Mouse (Mus musculus) layer of hippocampus, adult 2 months (tissue): ENCODE measurements around the gene Smg9. TPM values are rescaled to one million over a fixed set of nuclear protein-coding genes. Genes with fewer than 3 reads are reported as not detected.

Experiments
- DNase-seq, 2 experiments: peaks; one replicate each; pipeline ENCODE4 v3.0.0; 2022; ENCODE audit warnings: low spot score in 2 of 2
- H3K27ac ChIP-seq: fragments of 200-600 bp; 2 replicates; pipeline ENCODE4 v1.8.1; 2022
- H3K4me3 ChIP-seq: fragments of 200-600 bp; 2 replicates; pipeline ENCODE4 v1.8.1; 2022; ENCODE audit warnings: mild to moderate bottlenecking
- CTCF ChIP-seq: fragments of 200-600 bp; conservative IDR thresholded peaks from 2 replicates; pipeline ENCODE4 v1.8.1; 2022; ENCODE audit warnings: antibody characterized with exemption, mild to moderate bottlenecking, moderate library complexity
- total RNA-seq, 2 experiments: library from RNA; stranded (reverse); gene quantifications; 2 replicates each; pipeline ENCODE4 v1.2.3; 2021

Smg9 gene
- total RNA-seq, 2 experiments from 2014 or later, result 34.6 to 43.6 TPM

DNA sequence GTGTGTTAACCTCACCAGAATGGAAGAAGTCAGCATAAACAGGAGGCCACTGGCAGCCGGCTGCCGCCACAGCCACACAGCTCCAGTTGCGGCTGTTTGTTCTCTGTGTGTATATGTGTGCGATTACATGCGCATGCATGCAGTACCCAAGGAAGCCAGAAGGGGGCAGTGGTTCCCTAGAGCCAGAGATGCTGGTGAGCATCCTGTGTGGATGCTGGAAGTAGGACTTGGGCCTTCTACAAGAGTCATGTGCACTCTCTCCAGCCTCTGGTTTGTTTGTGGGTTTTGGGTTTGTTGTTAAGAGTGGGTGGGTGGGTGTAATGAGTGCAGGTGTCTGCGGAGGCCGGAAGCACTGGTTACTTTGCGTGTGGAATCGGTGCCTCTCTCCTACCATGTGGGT, 3.4 kb downstream of the Smg9 start:
- peak; percentile 67 for TF ChIP-seq CTCF
- H3K4me3 ChIP-seq, result no peak overlapping the region
- H3K27ac ChIP-seq, result no peak overlapping the region
- DNase-seq, result no peak

DNA sequence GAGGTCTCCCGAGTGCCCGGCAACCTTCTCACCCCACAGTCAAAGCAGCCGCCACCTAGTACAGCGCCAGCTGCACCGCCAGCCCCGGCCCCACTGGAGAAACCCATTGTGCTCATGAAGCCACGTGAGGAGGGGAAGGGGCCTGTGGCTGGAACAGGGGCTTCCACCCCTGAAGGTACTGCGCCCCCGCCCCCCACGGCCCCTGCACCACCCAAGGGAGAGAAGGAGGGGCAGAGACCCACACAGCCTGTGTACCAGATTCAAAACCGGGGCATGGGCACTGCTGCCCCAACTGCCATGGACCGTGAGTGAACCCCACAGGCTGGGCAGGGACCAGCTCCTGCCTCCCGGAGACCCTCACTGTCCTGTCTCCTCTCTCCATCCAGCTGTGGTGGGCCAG, 6.2 kb downstream of the Smg9 start:
- TF ChIP-seq CTCF, result no peak
- DNase-seq, result no peak
- no peak overlapping the region for H3K4me3 ChIP-seq
- no peak overlapping the region for H3K27ac ChIP-seq

DNA sequence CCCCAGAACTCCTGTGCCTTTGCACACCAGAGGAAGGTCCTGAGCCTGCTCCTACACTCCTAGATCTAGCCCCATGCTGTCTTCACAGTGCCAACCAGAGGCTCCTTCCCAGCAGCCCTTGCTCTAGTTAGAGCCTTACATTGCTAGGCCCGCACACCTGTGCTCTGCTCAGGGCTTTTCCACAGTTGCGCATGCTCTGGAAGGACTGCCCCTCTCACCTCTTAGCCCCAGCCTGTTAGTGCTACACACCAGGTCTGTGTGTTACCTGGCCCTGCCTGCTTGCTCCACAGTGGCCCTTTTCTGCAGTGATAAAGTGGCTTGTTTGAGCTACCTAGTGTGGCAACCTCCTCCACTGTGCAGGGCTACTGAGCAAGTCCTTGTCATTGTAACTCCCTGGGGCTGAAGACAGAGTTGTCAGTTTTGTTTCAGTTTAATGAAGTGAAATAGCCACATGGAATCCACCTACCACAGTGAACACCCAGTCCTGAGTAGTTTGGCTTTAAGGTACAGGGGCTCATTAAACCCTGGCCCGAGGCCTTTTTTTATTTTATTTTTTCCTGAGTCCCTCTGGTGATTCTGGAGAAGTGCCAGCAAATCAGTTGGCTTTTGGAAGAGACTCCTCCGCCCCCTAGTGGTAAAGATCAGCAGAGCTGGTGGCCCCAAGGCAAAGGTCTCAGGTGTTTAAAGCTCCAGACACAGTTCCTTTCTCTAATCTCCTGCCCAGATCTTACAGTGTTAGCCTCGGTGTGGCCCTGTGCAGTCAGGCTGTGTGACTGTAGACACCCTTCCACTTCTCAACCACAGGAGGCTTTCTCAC, 7.3 kb downstream of the Smg9 start:
- Histone ChIP-seq H3K27ac (no peak overlapping the region), H3K4me3 (no peak overlapping the region)
- peak; percentile 46 to 70 for DNase-seq
- TF ChIP-seq CTCF, result peak; percentile 88

DNA sequence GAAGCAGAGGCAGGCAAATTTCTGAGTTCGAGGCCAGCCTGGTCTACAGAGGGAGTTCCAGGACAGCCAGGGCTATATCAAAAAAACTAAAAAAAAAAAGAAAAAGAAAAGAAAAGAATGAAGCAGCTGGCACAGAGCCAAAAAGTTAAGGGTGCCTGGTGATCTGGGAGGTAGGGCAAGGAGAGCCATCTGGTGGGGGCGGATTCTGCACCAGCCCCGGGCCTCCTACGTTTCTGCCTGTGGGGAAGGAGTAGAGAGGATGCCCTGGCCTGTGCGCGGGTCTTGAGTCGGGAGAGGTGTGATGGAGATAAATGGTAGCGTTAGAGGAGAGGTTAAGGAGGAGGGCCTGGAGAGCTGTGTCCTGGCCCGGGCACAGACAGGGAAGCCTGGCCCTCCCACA, 8.8 kb downstream of the Smg9 start:
- H3K4me3 ChIP-seq, result no peak overlapping the region
- no peak for DNase-seq
- TF ChIP-seq CTCF, result no peak
- no peak overlapping the region for H3K27ac ChIP-seq

DNA sequence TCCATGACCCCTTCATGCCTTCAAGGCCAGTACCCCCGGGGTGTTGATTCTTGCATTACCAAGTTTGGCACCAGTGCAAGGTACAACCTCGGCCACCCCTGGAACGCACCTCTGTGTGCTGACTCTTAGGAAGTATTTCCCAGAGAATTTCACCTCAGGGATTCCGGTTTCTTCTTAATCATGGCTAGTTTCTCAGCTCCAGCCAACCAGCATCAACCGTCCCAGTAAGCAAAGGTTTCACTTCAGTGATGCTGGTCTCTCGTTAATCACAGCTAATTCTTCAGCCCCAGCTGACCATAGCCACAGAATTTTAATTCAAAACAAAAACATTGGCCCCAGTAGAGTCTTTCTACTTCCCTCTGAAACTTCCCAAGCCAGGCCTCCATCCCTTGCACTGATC, 10.7 kb downstream of the Smg9 start:
- TF ChIP-seq CTCF, result no peak
- DNase-seq, result no peak
- no peak overlapping the region for H3K4me3 ChIP-seq

DNA sequence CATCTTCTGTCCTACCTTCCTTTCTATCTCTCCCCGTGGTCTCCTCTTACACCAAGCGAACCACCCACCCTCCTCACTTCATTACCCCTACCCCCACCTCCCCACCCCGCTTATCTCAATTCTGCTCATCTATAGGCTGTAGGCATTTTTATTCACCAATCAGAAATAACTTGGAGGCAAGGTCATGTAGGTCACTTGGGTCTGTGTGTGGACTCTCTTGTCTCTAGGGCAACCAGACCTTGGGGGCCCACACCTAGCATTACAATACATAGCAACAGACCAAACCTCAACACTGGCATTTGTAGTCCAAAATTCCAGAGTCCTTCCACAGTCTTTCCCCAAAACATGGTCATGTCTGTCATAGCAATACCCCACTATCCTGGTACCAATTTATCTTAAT, 11.4 kb downstream of the Smg9 start:
- no peak for DNase-seq
- H3K27ac ChIP-seq, result no peak overlapping the region
- TF ChIP-seq CTCF, result no peak
- no peak overlapping the region for H3K4me3 ChIP-seq

More for the DNA sequence above, 10.7 kb downstream of the Smg9 start:
- no peak overlapping the region for H3K27ac ChIP-seq

DNA sequence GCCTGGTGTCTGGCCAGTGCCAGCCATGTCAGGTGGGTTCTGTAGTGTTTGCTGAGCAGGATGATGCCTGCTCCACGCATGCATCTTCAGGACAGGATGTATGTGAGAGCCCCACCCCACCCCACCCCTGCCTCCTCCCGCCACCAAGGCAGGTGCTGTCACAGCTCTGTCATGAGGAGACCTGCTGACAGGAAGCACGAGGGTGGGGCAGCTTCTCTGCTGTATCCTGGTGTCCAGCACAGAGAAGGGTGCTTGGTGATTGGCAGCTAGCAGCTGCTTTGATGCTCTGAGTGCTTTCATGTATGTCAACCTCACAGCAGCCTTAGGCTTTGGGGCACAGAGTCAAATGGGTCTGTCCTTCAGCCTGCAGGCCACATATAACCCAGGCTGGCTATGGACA, 14.2 kb downstream of the Smg9 start:
- no peak for TF ChIP-seq CTCF
- DNase-seq, result no peak
- H3K27ac ChIP-seq, result no peak overlapping the region
- H3K4me3 ChIP-seq, result no peak overlapping the region

DNA sequence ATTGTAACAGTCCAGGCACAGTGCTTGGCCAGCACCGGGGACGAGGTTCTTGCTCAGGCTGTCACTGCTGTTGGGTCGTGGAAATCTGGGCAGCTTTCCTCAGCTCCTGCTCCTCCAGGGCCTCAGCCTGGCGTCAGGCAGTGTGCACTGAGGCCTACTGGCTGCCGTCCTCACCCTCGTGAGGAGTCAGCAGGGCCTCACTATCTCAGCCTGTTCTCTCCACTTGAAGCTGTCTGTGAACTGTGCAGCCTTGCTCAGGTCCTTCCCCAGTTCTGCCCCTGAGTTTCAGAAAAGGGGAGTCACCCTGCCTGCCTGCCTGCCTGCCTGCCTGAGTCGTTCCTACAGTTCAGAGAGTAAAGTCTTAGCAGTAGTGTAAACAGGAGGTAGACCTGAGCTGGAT, 15.8 kb downstream of the Smg9 start:
- Histone ChIP-seq H3K4me3 (no peak overlapping the region), H3K27ac (no peak overlapping the region)
- TF ChIP-seq CTCF, result no peak
- no peak for DNase-seq

DNA sequence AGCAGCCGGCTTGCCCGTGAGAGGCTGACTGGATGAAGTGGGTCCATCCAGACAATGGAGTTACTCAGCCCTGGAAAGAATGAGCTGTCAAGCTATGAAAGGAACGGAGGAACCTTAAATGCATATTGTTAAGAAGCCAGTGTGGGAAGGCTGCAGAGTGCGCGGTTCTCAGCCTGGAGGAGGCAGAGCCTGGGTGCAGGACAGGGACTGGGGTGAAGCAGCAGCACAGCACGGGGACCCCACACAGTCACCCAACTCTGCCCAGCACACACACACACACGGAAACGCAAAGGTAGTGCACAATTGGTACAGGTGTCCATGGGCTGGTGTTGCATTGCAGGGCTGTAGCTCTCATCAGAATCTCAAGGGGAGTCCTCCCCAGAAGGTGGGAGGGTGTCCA, 20.2 kb downstream of the Smg9 start:
- H3K27ac ChIP-seq, result no peak overlapping the region
- DNase-seq, result no peak
- H3K4me3 ChIP-seq, result no peak overlapping the region
- no peak for TF ChIP-seq CTCF

GRCm38 (mm10) chr7:24421648-24422047, 22.2 kb downstream of the Smg9 start:
- no peak for DNase-seq
- TF ChIP-seq CTCF, result peak; percentile 30; the same call in 1 of the 2 replicates
- H3K27ac ChIP-seq, result no peak overlapping the region
- H3K4me3 ChIP-seq, result no peak overlapping the region

DNA sequence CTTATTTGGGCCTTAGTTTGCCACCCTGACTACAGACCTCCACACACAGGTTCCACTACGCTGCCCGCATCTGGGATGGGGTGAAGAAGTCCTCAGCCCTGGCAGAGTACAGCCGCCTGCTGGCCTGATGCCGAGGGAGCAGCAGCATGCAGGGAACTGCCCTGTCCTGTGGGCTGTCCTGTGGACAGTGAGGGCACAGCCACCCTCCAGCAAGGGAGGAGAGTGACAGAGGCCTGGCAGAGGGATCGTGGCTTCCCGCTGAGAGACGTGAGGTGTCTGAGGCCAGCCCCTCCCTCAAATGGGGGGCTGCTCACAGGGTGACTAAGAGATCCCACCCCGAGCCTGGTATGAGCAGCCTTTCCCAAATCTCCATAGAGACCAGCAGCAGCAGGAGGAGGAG, 22.8 kb downstream of the Smg9 start:
- Histone ChIP-seq H3K27ac (no peak overlapping the region), H3K4me3 (no peak overlapping the region)
- DNase-seq, result no peak
- TF ChIP-seq CTCF, result no peak

- TF ChIP-seq CTCF, result no peak
- DNase-seq, result no peak
- Histone ChIP-seq H3K27ac (no peak overlapping the region), H3K4me3 (no peak overlapping the region)
Measured at GRCm38 (mm10) chr7:24423107-24423763, 23.8 kb downstream of the Smg9 start.

DNA sequence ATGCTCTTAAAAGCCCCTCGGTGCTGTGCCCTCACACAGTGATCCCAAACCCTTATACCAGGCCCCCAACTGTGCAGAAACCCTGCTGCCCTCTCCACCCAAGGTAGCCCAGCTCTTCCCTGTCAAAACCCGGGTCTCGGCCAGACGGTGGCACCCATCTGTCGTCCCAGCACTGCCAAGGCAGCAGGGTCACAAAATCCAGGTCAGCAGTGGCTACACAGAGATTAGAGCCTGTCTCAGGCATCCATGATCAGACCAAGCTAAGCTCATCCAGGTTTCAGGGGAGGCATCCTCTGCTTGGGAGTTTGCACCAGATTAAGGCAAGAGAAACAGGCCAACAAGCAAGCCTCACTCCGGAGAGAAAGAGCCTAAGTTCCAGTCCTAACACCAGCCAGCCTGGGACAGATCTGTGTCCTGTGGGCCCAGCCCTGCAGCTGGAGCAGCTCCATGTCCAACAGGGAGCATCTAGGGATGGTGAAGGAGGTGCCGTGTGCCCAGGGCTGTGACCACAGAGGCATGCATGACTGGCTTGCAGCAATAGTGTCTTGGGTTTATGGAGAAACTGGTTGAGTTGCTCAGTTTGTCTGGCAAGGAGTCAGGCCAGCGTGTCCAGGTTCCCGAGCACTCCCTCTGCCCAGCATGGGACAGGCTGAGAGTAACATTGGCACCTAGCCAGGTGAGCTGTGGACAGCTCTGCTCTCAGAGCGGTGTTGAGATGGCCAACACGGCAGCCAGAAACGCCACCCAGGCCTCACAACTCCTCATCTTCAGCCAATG, 24.7 kb downstream of the Smg9 start:
- no peak for TF ChIP-seq CTCF
- no peak overlapping the region for H3K4me3 ChIP-seq
- H3K27ac ChIP-seq, result no peak overlapping the region
- no peak for DNase-seq
